Mouse (Mus musculus) E14TG2a.4 (cell line): ENCODE measurements at regions not wholly inside any gene's neighbourhood (a gene's known extent, or its start where the extent isn't known, plus 50 kb on each side); places are given as distances from the start of the nearest gene placed in this dataset.

Source experiments
- H3K27me3 ChIP-seq: 2 replicates; pipeline ENCODE4 v1.6.1; 2014; ENCODE audit warnings: low read length, control low read depth; ENCODE audit not compliant: insufficient read depth
- H3K36me3 ChIP-seq: 2 replicates; pipeline ENCODE4 v1.6.1; 2014; ENCODE audit warnings: low read length, control low read depth; ENCODE audit not compliant: insufficient read depth
- H3K4me1 ChIP-seq: replicated peaks from 2 replicates; pipeline ENCODE4 v1.6.1; 2014; ENCODE audit warnings: low read depth, low read length, control low read depth
- H3K4me3 ChIP-seq: replicated peaks from 2 replicates; pipeline ENCODE4 v1.5.1; 2014; ENCODE audit warnings: mild to moderate bottlenecking, low read length
- H3K9me3 ChIP-seq: 2 replicates; pipeline ENCODE4 v1.6.1; 2014; ENCODE audit warnings: low read length, control low read depth
- CTCF ChIP-seq: conservative IDR thresholded peaks from 2 replicates; pipeline ENCODE4 v1.5.1; 2014; ENCODE audit warnings: low read length
- POU5F1 ChIP-seq: IDR thresholded peaks from 2 replicates; pipeline ENCODE4 v1.6.1; 2014; ENCODE audit warnings: low read length, borderline replicate concordance

DNA sequence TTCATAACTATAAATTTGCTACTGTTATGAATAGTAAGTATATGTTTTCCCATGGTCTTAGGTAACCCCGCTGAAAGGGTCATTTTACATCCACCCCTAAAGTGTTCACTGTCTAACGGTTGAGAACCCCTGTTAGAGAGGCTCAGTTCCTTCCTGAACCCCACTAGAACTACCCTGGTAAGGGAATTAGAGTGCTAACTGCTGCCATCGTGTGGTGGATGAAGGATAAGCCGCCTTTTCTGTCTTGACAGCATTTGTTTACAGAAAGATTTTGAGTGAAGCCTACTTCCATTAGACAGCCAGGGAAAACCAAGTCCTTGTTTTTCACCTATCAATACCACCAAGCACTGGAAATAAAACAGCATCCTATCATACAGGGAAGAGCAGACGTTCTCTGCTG is 90.3 kb upstream of the Tbx22 start:
- Histone ChIP-seq H3K27me3 (no peaks in the 10 kb centered on the region), H3K4me3 (no peak overlapping the region), H3K9me3 (no peaks in the 10 kb centered on the region), H3K4me1 (no peaks in the 10 kb centered on the region), H3K36me3 (no peaks in the 10 kb centered on the region)
- TF ChIP-seq CTCF (peak; percentile 45), POU5F1 (no peak)
